Comparison of ENCODE assay signal across 10 mouse cellular contexts in the genomic region with DNA sequence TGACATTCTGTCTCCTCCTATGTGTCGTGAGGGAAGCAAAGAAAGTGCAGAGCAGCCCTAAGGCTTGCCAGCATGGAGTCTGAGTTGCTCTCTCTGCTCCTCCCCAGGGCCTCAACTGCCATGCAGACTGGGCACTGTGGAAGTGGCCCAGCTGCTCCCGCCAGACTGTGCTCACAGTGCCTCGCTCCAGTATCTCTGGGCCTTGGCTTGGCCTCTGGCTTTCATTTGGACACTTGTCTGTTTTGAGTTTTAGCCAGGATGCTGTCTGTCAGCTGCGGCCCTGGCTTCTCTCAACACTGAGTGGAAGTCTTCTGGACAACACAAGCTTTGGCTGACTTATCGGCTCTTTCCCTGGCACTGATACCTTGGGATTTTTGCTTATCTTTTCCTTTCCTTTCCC. TPM values are rescaled to one million over a fixed set of nuclear protein-coding genes. Genes with fewer than 3 reads are reported as not detected.
DNase-seq lines count a peak whose midpoint lies in the region; ATAC-seq and TF ChIP-seq lines count a peak whose summit lies in the region.
"Had no signal": no experiment of that assay in that cellular context is flagged by ENCODE, and none has a peak within 500 bp of the region (broad histone marks: within the 10 kb centered on the region; RNA-seq: fewer than 3 reads in every experiment).

No protein-coding gene starts in this region.

- TF ChIP-seq CTCF in heart, postnatal 0 days (IDR thresholded peaks at IDR 0.05; ENCODE audit: low read depth) = no peak
- TF ChIP-seq CTCF in thymus, adult 2 months (IDR thresholded peaks at IDR 0.05; ENCODE audit: borderline replicate concordance, control insufficient read depth, extremely low read depth, insufficient read depth, low read length, poor library complexity) = no peak

- no peak for DNase-seq in neural tube, embryonic 10.5 days (ENCODE audit: extremely low spot score, low spot score)
- peak; percentile 77 for DNase-seq in gastrocnemius, adult 18-20 months (ENCODE audit: low spot score)
- peak; percentile 81 for DNase-seq in heart, postnatal 0 days (ENCODE audit: low spot score)
- DNase-seq in skeletal muscle tissue, adult 2 months (ENCODE audit: low read depth, low spot score) = peak; percentile 69
- DNase-seq in B cell, adult 2 months = no peak
- no peak for DNase-seq in thymus, adult 2 months
- no peak for DNase-seq in right cerebral cortex, postnatal 4 days
- DNase-seq: kidney, postnatal 4 days; thymus, postnatal 14 days had no signal

- H3K4me2 ChIP-seq in neural tube, embryonic 13.5 days = no peak overlapping the region
- peak overlapping the region; percentile 31 for H3K4me2 ChIP-seq in heart, postnatal 0 days (ENCODE audit: low read depth, low read length)

- peak; percentile 63 for ATAC-seq in neural tube, embryonic 13.5 days (ENCODE audit: low read depth)
- ATAC-seq in heart, postnatal 0 days (ENCODE audit: insufficient read depth, low read depth) = peak; percentile 82

- no peak overlapping the region for H3K27ac ChIP-seq in neural tube, embryonic 13.5 days (replicated peaks)
- peak overlapping the region; percentile 91 for H3K27ac ChIP-seq in heart, postnatal 0 days (ENCODE audit: low read depth)
- no peak overlapping the region for H3K27ac ChIP-seq in thymus, adult 2 months (ENCODE audit: control insufficient read depth, insufficient read depth, low read length)

- WGBS in neural tube, embryonic 13.5 days = 68% methylated on average over 5 of the region's 5 CpGs
- 16% methylated on average over 5 of the region's 5 CpGs for WGBS in heart, postnatal 0 days
- 92% methylated on average over 5 of the region's 5 CpGs for WGBS in thymus, adult 2 months

- peak; percentile 86; the same call in 1 of the 2 replicates for TF ChIP-seq EP300 in heart, postnatal 0 days (IDR thresholded peaks at IDR 0.05; ENCODE audit: low read depth)

- no peaks in the 10 kb centered on the region for H3K27me3 ChIP-seq in neural tube, embryonic 13.5 days
- H3K27me3 ChIP-seq in heart, postnatal 0 days (ENCODE audit: control insufficient read depth, insufficient read depth, low read length) = no peaks in the 10 kb centered on the region
- no peaks in the 10 kb centered on the region for H3K27me3 ChIP-seq in thymus, adult 2 months (ENCODE audit: control insufficient read depth, insufficient read depth, low read length)

- H3K36me3 ChIP-seq in neural tube, embryonic 13.5 days = no peaks in the 10 kb centered on the region
- H3K36me3 ChIP-seq in heart, postnatal 0 days (replicated peaks; ENCODE audit: control insufficient read depth, insufficient read depth, low read length) = no peaks in the 10 kb centered on the region
- no peaks in the 10 kb centered on the region for H3K36me3 ChIP-seq in thymus, adult 2 months (ENCODE audit: control insufficient read depth, insufficient read depth, low read length)

- peaks cover 9% of the 10 kb centered on the region; the same call in 1 of the 2 replicates for H3K4me1 ChIP-seq in neural tube, embryonic 13.5 days (replicated peaks)
- H3K4me1 ChIP-seq in heart, postnatal 0 days (ENCODE audit: control insufficient read depth, insufficient read depth) = peaks cover 84% of the 10 kb centered on the region
- no peaks in the 10 kb centered on the region for H3K4me1 ChIP-seq in thymus, adult 2 months (replicated peaks; ENCODE audit: control insufficient read depth, insufficient read depth, low read length)

- no peak overlapping the region for H3K4me3 ChIP-seq in neural tube, embryonic 13.5 days
- no peak overlapping the region for H3K4me3 ChIP-seq in heart, postnatal 0 days (ENCODE audit: low read depth, low read length)
- no peak overlapping the region for H3K4me3 ChIP-seq in thymus, adult 2 months (ENCODE audit: control insufficient read depth, insufficient read depth, low read length)

- no peaks in the 10 kb centered on the region for H3K9me3 ChIP-seq in neural tube, embryonic 13.5 days
- H3K9me3 ChIP-seq in heart, postnatal 0 days (replicated peaks; ENCODE audit: control insufficient read depth, low read length) = no peaks in the 10 kb centered on the region

- H3K9ac ChIP-seq in neural tube, embryonic 13.5 days = no peak overlapping the region
- H3K9ac ChIP-seq in heart, postnatal 0 days (replicated peaks; ENCODE audit: low read depth, low read length) = 0 out of 2 replicates have a peak overlapping the region, but pooled peaks have one; percentile 16

- TF ChIP-seq POLR2A in thymus, adult 2 months (IDR thresholded peaks at IDR 0.05; ENCODE audit: control insufficient read depth, extremely low read depth, insufficient read depth, low read length, poor library complexity) = no peak

RNA-seq across cellular contexts. Expression of a gene that starts 49.0 kb away (rescaled TPM):
- 42.2 and 47.1 TPM in 2 replicates for polyA plus RNA-seq in neural tube, embryonic 13.5 days (2015; fragmentation: Nextera tagmentation; extraction: Ambion mirVana)
- total RNA-seq in gastrocnemius, adult 18-20 months (2021) = 10 to 100 TPM; 70.8 to 86.7 TPM
- total RNA-seq in heart, postnatal 0 days (2014; rRNA removed; ENCODE audit: low replicate concordance) = 269 and 288 TPM in 2 replicates
- 325 and 334 TPM in 2 replicates for polyA plus RNA-seq in heart, postnatal 0 days (2015; fragmentation: Nextera tagmentation; extraction: Ambion mirVana)
- 0.36 and 2.3 TPM in 2 replicates for polyA plus RNA-seq in thymus, adult 2 months (2012; rRNA removed)

Comparison
In these comparisons a context has a peak if more than half of its experiments do, and no peak if none do; other contexts are left out.
1. DNase-seq: peak in gastrocnemius, adult 18-20 months (single experiment), heart, postnatal 0 days (single experiment) and skeletal muscle tissue, adult 2 months (single experiment); none in neural tube, embryonic 10.5 days (single experiment), B cell, adult 2 months (0 of 2), thymus, adult 2 months (single experiment) and right cerebral cortex, postnatal 4 days (single experiment).
2. RNA of a gene that starts 49.0 kb away (polyA plus RNA-seq): 325 to 334 TPM in heart, postnatal 0 days and 42.2 to 47.1 TPM in neural tube, embryonic 13.5 days; 0.36 to 2.3 TPM in thymus, adult 2 months; every median in the first group is over 10 times any median in the second.